Mouse (Mus musculus) kidney, embryonic 15.5 days (tissue): ENCODE data around the gene Col1a2. TPM values are rescaled to one million over a fixed set of nuclear protein-coding genes. Genes with fewer than 3 reads are reported as not detected.

Experiments used
- ATAC-seq: fragments of 200-750 bp; cut with Nextera tagmentation; replicated peaks from 2 replicates; pipeline ENCODE4 v1.8.0; 2017; ENCODE audit warnings: moderate TSS enrichment; ENCODE audit not compliant: low FRiP score
- H3K27ac ChIP-seq: fragments of 300-500 bp; sonication (generic); 2 replicates; pipeline ENCODE4 v1.5.1; 2015; ENCODE audit warnings: mild to moderate bottlenecking, inconsistent platforms
- H3K27me3 ChIP-seq: fragments of 300-500 bp; sonication (generic); 2 replicates; pipeline ENCODE4 v1.6.1; 2015; ENCODE audit warnings: inconsistent platforms
- H3K36me3 ChIP-seq: fragments of 300-500 bp; sonication (generic); 2 replicates; pipeline ENCODE4 v1.6.1; 2015; ENCODE audit warnings: inconsistent platforms
- H3K4me1 ChIP-seq: fragments of 300-500 bp; sonication (generic); 2 replicates; pipeline ENCODE4 v1.6.1; 2015; ENCODE audit warnings: inconsistent platforms
- H3K4me2 ChIP-seq: fragments of 300-500 bp; sonication (generic); 2 replicates; pipeline ENCODE4 v1.6.1; 2015; ENCODE audit warnings: moderate library complexity, mild to moderate bottlenecking, inconsistent platforms
- H3K4me3 ChIP-seq: fragments of 300-500 bp; sonication (generic); replicated peaks from 2 replicates; pipeline ENCODE4 v1.5.1; 2015; ENCODE audit warnings: mild to moderate bottlenecking, inconsistent platforms
- H3K9ac ChIP-seq: fragments of 300-500 bp; sonication (generic); 2 replicates; pipeline ENCODE4 v1.6.1; 2015; ENCODE audit warnings: mild to moderate bottlenecking, inconsistent platforms
- H3K9me3 ChIP-seq: fragments of 300-500 bp; sonication (generic); replicated peaks from 2 replicates; pipeline ENCODE4 v1.6.1; 2016; ENCODE audit warnings: inconsistent platforms
- WGBS: fragments of 180-500 bp; shearing (Covaris S2); methylation state at CpG from one replicate; pipeline ENCODE4 v1.1.7; 2015; ENCODE audit warnings: mixed read lengths; 5-methylcytosine and 5-hydroxymethylcytosine counted together
- polyA plus RNA-seq: library from polyadenylated mRNA; unstranded; fragments of >200 nt; fragmentation: Nextera tagmentation; extraction: Ambion mirVana; gene quantifications from 2 replicates; pipeline ENCODE4 v1.2.1, GENCODE M21; 2015

The Col1a2 gene
- 610 and 639 TPM in 2 replicates for polyA plus RNA-seq

DNA sequence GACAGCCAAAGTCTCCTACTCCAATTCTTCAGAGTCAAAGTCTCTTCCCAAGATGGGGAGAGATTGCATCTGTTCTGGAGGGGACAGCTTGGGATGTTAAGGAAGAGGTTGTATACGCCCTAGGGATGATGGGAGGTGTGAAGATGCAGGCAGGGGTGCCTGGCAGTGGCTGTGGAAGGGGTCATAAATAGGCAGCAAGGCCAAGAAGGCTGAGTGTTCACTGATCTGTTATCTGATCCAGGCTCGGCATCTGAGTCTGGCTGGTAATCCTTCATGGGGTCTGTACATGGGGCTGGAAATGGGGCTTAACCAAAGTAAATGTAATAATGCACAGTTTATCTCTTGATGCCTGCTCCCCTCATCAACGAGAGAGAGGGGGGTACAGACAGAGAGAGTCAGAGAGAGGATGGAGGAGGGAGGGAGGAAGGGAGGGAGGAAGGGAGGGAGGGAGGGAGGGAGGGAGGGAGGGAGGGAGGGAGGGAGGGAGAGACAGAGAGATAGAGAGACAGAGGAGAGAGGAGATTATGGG is at the start of gene Col1a2:
Gene Col1a2 (plus strand): TSS at position 212 of the 529 bp plus-strand sequence.
- H3K9ac ChIP-seq = peak within 1 kb of the TSS; percentile 24
- 35% methylated on average over 2 of the region's 3 CpGs for WGBS
- peak; percentile 38 for ATAC-seq
- peak within 1 kb of the TSS; percentile 46 for H3K4me3 ChIP-seq
- peaks cover 14% of the 10 kb centered on the region for H3K4me1 ChIP-seq
- peak within 1 kb of the TSS; percentile 82 for H3K27ac ChIP-seq
- no peaks in the 10 kb centered on the region for H3K27me3 ChIP-seq
- H3K4me2 ChIP-seq = peak within 1 kb of the TSS; percentile 78
- H3K36me3 ChIP-seq = no peaks in the 10 kb centered on the region
- no peaks in the 10 kb centered on the region for H3K9me3 ChIP-seq

DNA sequence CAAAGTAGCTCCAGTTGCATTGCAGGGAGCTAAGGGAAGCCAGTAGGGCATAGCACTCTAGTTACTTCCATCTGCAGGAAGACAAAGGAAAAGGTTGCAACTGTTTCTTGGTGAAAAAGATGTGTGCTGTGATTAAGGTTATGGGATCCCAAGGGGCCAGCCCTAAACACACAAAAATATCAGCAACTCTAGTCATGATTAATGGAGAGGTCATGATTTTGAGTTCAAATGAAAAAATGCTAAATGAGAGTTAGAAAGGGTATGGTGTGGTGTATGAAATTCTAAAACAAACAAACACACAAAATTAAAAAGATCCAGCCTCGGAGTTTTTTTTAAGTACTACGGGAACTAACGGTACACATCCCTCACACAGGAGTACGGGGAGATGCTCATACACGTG is 49.1 kb upstream of the Col1a2 start:
- Histone ChIP-seq H3K27me3 (no peaks in the 10 kb centered on the region), H3K27ac (peak overlapping the region; percentile 90), H3K4me3 (no peak overlapping the region), H3K4me2 (peak overlapping the region; percentile 12; the same call in 1 of the 2 replicates), H3K4me1 (peaks cover 29% of the 10 kb centered on the region), H3K9me3 (no peaks in the 10 kb centered on the region), H3K36me3 (no peaks in the 10 kb centered on the region), H3K9ac (no peak overlapping the region)
- WGBS = 31% methylated on average over 5 of the region's 5 CpGs
- peak; percentile 19; the same call in 1 of the 2 replicates for ATAC-seq

DNA sequence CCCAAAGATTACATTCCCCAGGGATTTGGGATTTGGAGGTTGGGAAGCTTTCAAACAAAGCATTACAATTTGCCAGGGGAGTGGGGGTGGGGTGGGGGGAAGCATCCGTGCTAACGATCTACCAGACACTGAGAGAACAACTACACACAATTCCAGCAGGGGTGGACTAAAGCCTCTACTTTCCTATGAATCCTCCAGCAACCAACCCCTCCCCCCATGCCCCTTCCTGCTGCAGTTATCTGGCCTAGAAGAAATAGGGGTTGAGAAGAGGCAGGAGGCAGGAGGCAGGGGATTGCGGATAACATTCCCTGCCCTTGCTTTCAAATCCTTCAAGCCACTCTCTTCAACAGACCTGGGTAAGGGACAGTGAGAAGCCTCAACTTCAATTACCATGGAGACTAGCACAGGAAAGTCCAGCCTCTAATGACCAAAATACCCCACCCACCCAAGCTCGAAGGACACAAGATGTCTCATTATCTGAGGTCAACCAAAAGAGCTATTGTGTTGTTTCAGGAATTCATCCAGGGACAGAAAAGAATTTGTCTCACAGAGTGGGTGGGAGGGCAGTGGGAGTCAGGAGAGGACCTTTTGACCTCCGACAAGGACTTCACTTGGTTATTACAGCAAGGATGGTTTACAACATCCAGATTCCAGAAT is 48.5 kb upstream of the Col1a2 start:
- H3K4me2 ChIP-seq = peak overlapping the region; percentile 12; the same call in 1 of the 2 replicates

DNA sequence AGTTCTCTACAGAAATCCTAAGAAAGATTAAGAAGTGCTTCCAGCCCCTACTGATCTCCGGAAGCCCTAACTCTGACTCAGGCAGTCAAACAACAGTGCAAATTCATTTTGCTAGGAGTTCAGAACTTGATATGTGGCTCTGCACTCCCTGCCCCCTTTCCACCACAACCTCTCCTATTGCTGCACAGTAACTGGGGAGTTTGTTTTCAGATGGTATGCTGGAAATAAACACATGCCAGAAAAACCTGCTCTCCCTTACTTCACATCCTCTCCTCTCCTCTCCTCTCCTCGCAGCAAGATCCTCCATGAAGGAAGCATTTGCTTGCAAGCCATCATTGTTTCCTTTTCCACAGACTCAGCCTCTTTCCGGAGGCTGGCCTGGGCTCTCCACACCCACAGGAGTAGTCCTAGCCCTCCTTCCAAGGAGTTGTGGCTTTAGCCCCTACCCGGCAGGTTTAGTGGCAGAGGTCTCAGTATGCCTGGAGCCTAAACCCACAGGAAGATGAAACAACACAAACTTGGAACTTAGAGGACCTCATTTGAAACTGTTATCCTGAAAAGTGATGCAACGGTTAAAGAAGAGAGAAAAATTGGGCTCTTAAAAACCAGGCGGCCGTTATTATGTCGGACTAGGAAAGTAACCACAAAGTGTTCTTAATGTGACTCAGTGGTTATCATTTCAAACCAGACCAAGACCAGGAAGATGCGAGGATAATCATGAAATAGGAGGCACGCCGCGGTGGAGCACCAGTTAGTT is 47.7 kb upstream of the Col1a2 start:
- WGBS = 44% methylated on average over 12 of the region's 12 CpGs
- ATAC-seq = peak; percentile 54
- Histone ChIP-seq H3K9me3 (no peaks in the 10 kb centered on the region), H3K9ac (no peak overlapping the region), H3K4me2 (peak overlapping the region; percentile 32; the same call in 1 of the 2 replicates), H3K27me3 (no peaks in the 10 kb centered on the region), H3K4me1 (peaks cover 29% of the 10 kb centered on the region), H3K27ac (peak overlapping the region; percentile 90), H3K4me3 (no peak overlapping the region), H3K36me3 (no peaks in the 10 kb centered on the region)

More for the DNA sequence above, 48.5 kb upstream of the Col1a2 start:
- Histone ChIP-seq H3K4me3 (no peak overlapping the region), H3K27ac (peak overlapping the region; percentile 90), H3K9ac (no peak overlapping the region), H3K36me3 (no peaks in the 10 kb centered on the region), H3K27me3 (no peaks in the 10 kb centered on the region), H3K4me1 (peaks cover 29% of the 10 kb centered on the region), H3K9me3 (no peaks in the 10 kb centered on the region)
- peak; percentile 52 for ATAC-seq
- WGBS = 28% methylated on average over 5 of the region's 5 CpGs

DNA sequence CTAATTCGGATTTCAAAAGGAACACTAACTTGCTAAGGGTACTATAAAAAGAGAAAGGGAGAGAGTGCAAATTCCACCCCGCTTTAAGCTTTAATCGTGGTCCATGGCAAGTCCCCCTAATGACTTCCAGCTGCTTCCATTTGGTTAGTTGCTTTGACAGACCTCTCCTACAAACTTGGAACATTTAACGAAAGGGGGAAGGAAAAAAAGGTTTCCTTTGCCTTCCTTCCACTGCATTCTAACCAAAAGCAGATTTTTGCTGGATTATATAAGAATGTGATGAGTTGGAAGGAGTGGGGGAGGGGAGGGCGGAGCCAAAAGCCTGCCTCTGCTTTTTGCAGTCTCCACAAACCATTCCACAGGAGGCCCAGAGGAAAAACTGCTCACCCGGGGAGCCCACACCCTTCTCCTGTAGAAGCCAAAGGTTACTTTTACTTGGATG is 47.0 kb upstream of the Col1a2 start:
- Histone ChIP-seq H3K27me3 (no peaks in the 10 kb centered on the region), H3K9ac (no peak overlapping the region), H3K4me1 (peaks cover 29% of the 10 kb centered on the region), H3K4me3 (no peak overlapping the region), H3K27ac (peak overlapping the region; percentile 90), H3K9me3 (no peaks in the 10 kb centered on the region), H3K4me2 (no peak overlapping the region), H3K36me3 (no peaks in the 10 kb centered on the region)
- 20% methylated on average over 6 of the region's 6 CpGs for WGBS
- ATAC-seq = peak; percentile 60

DNA sequence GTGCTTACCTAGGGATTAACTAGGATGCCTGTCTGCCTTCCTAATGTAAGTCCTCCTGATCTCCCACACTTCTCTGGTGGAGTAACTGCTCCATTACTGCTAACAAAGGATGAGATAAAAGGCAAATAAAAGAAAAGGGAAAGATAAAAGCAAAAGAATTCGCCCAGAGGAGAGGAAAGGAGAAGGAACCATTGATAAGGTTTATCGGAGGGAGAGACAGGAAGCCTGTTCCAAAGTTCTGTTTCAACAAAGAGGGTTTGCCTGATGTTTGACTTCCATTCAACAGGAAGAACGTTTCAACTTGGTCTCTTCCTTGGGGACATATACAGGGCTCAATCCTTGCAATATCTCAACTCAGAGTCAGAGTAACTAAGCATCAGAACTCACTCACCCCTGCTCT is 39.3 kb upstream of the Col1a2 start:
- Histone ChIP-seq H3K9me3 (no peaks in the 10 kb centered on the region), H3K27me3 (no peaks in the 10 kb centered on the region), H3K27ac (no peak overlapping the region), H3K36me3 (no peaks in the 10 kb centered on the region), H3K9ac (no peak overlapping the region), H3K4me3 (no peak overlapping the region), H3K4me1 (no peaks in the 10 kb centered on the region), H3K4me2 (no peak overlapping the region)
- 47% methylated on average over 3 of the region's 3 CpGs for WGBS
- ATAC-seq = no peak

DNA sequence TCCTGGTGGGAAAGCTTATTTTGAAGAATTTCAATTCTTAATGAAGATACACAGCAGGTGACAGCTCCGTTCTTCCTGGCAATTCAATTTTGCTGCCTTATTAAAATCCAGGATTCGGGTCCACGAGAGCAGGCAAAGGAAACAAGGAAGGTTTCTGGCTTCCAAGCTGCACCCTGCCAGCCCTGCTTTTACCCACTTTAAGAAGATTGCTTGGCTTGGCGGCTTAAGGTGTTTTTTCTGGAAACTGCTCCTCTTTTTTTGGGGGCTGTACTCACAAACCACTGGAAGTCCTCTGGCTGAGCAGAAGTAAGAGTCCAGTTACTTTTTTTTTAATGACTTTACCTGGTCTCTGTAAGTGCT is 21.1 kb upstream of the Col1a2 start:
- H3K4me1 ChIP-seq = peaks cover 19% of the 10 kb centered on the region
- no peak overlapping the region for H3K9ac ChIP-seq
- H3K9me3 ChIP-seq = no peaks in the 10 kb centered on the region
- no peaks in the 10 kb centered on the region for H3K27me3 ChIP-seq
- no peaks in the 10 kb centered on the region for H3K36me3 ChIP-seq
- peak overlapping the region; percentile 58 for H3K27ac ChIP-seq
- ATAC-seq = no peak
- H3K4me3 ChIP-seq = no peak overlapping the region
- WGBS = 65% methylated on average over 4 of the region's 4 CpGs
- no peak overlapping the region for H3K4me2 ChIP-seq

DNA sequence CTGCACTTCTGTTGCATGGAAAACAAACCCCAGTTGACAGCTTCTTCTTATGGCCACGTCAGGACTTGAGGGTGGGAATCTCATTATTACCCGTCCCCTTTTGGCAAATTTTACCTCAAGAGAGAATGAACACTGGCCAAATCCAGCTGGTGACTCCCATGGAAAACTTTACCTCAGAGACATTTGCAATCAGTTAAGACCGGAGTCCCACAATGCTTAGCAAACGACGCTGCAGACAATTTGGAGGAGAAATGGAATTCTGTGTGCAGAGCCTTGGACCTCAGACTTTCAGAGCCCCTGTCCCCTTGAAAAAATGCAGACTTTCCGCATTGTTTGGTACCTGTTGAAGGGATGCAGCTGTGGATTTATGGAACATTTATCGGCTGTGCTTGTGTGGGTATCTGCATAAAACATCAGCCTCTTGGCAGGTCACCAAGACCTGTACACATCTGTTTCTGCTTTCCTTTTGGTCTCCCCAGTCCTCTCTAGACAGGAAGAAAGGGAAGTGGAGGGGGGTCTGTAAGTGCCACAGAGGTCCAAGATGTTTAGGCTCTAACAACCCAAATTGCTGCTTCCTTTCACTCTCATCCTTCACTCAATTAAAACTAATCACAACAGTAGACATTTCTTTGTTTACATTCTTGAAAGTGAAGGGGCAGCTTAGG is 20.5 kb upstream of the Col1a2 start:
- no peaks in the 10 kb centered on the region for H3K9me3 ChIP-seq
- H3K27me3 ChIP-seq = no peaks in the 10 kb centered on the region
- no peak overlapping the region for H3K9ac ChIP-seq
- 31% methylated on average over 7 of the region's 7 CpGs for WGBS
- H3K4me2 ChIP-seq = no peak overlapping the region
- H3K27ac ChIP-seq = peak overlapping the region; percentile 58
- ATAC-seq = no peak
- no peaks in the 10 kb centered on the region for H3K36me3 ChIP-seq
- H3K4me3 ChIP-seq = no peak overlapping the region
- H3K4me1 ChIP-seq = peaks cover 24% of the 10 kb centered on the region

DNA sequence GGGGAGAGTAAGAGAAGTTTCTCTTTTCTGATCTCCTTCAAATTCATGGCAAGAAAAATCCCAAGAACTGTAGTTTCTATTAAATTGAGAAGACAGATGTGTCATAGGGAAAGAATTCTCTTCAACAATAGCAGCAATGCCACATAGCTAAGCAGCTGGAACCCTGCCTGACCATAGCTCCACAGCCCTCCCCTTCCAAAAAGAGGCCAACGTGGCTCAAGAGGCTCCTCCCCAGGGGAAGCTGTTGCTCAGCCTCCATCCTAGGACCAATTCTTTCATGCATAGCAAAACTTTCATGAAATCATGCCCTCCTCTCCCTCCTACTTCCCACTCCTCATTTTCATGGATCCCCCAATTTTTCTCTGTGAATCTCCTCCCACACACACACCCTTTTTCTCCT is 16.3 kb upstream of the Col1a2 start:
- peak overlapping the region; percentile 40; the same call in 1 of the 2 replicates for H3K4me2 ChIP-seq
- no peaks in the 10 kb centered on the region for H3K36me3 ChIP-seq
- H3K4me1 ChIP-seq = peaks cover 38% of the 10 kb centered on the region
- no peak overlapping the region for H3K4me3 ChIP-seq
- peak; percentile 70 for ATAC-seq
- no peaks in the 10 kb centered on the region for H3K9me3 ChIP-seq
- peak overlapping the region; percentile 95 for H3K27ac ChIP-seq
- no peaks in the 10 kb centered on the region for H3K27me3 ChIP-seq
- H3K9ac ChIP-seq = no peak overlapping the region
- WGBS = 14% methylated on average over 1 of the region's 1 CpGs

DNA sequence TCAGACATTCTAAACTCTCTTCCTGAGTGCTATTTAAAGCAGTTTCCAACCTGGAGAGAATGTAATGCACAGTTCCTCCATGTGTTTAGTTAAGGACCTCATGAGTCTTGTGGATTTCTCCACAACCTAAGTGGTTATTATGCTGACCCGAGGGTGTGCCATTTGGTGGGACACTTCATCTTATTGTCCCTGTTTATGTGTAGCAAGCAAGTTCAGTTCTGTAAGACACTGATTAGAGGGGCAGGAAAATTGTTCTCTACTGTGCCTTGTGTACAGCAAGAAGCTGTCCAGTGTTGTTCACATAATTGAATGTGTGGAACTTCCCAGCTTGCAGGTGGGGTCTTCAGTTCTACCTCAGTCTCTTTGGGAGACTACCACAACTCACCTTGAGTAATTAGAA is 15.6 kb upstream of the Col1a2 start:
- ATAC-seq = 0 out of 2 replicates have a peak, but pooled peaks have one; percentile 7
- Histone ChIP-seq H3K4me1 (peaks cover 35% of the 10 kb centered on the region), H3K27ac (peak overlapping the region; percentile 95), H3K4me2 (peak overlapping the region; percentile 40), H3K36me3 (no peaks in the 10 kb centered on the region), H3K4me3 (0 out of 2 replicates have a peak overlapping the region, but pooled peaks have one; percentile 6), H3K27me3 (no peaks in the 10 kb centered on the region), H3K9me3 (no peaks in the 10 kb centered on the region), H3K9ac (no peak overlapping the region)
- 12% methylated on average over 1 of the region's 1 CpGs for WGBS

DNA sequence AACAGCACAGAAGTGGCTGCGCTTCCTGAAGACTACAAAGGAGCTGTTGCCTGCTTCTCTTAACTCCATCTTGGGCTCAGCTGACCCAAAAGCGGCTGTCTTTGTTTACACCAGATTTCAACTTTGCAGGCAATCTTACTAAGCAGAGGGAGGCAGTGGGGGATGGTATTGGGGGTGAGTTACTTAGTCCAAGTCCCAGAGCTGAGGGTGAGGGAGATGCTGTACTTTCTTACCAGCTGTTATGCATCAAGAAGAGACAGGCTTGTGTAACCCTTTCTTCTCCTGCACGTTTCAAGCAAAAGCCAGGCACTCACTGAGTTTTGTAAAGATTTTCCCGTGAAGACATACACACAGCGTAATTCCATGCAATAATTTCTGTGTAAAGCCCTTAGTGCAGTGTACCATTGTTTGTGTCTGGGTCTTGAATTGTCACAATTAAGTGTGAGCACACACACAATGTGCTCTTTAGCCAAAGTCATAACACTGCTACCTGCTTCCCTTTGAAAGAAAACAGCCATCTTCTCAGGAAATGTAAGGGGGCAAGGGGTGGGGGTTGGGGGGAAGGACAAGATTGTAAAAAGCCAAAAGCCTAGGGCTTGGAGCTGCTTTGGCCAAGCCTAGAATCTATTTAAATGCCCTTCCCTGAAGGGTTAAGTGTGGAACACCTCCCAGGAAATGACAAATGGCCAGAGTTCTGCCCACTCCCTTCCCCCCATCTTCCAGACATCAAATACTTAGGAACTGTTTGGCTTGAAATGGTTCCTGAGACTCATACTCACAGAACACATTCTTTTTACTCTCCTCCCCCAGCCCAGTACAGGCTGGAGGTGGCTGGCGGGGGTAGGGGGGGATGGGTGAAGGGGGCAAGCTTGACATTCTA is 15.0 kb upstream of the Col1a2 start:
- H3K4me2 ChIP-seq = peak overlapping the region; percentile 40
- no peak overlapping the region for H3K9ac ChIP-seq
- peak overlapping the region; percentile 95 for H3K27ac ChIP-seq
- peaks cover 29% of the 10 kb centered on the region for H3K4me1 ChIP-seq
- WGBS = 18% methylated on average over 6 of the region's 6 CpGs
- peak; percentile 97 for ATAC-seq
- H3K36me3 ChIP-seq = no peaks in the 10 kb centered on the region
- H3K4me3 ChIP-seq = 0 out of 2 replicates have a peak overlapping the region, but pooled peaks have one; percentile 6
- no peaks in the 10 kb centered on the region for H3K9me3 ChIP-seq
- no peaks in the 10 kb centered on the region for H3K27me3 ChIP-seq
